Mouse (Mus musculus): Measurements from ENCODE around the gene Tmem267. TPM values are rescaled to one million over a fixed set of nuclear protein-coding genes. Genes with fewer than 3 reads are reported as not detected.
"Not testable (repeated sequence)": the region's sequence is repeated elsewhere in the genome, so short reads cannot be mapped to it uniquely, and the experiment has no call there.

Tmem267 gene
- polyA plus RNA-seq, 1 experiment from 2014 or later, result 4.9 TPM

- no peaks in the 10 kb centered on the region for H3K4me1 ChIP-seq (ENCODE audit: control insufficient read depth, insufficient read depth, low read length)
- H3K27ac ChIP-seq (ENCODE audit: low read length), result no peak overlapping the region
- 92% methylated on average over 2 of the region's 2 CpGs for WGBS
- no peaks in the 10 kb centered on the region for H3K9me3 ChIP-seq (replicated peaks; ENCODE audit: control insufficient read depth, low read length, poor library complexity, severe bottlenecking)
- peaks cover 35% of the 10 kb centered on the region for H3K36me3 ChIP-seq (ENCODE audit: control insufficient read depth, insufficient read depth, low read length)
- no peaks in the 10 kb centered on the region for H3K27me3 ChIP-seq (ENCODE audit: control insufficient read depth, insufficient read depth, low read depth, low read length)
- no peak overlapping the region for H3K9ac ChIP-seq (ENCODE audit: low read depth, low read length)
- no peak for ATAC-seq
- H3K4me3 ChIP-seq (ENCODE audit: low read depth, low read length), result no peak overlapping the region
- no peak overlapping the region for H3K4me2 ChIP-seq (ENCODE audit: low read length)
Measured at GRCm38 (mm10) chr13:119477789-119478188, 10.1 kb upstream of the Tmem267 start.

GRCm38 (mm10) chr13:119487354-119487753, 485 bp upstream of the Tmem267 start:
- 72% methylated on average over 7 of the region's 7 CpGs for WGBS
- Histone ChIP-seq H3K27me3 (ENCODE audit: control insufficient read depth, insufficient read depth, low read depth, low read length) (no peaks in the 10 kb centered on the region), H3K9me3 (replicated peaks; ENCODE audit: control insufficient read depth, low read length, poor library complexity, severe bottlenecking) (peaks cover 9% of the 10 kb centered on the region), H3K4me1 (ENCODE audit: control insufficient read depth, insufficient read depth, low read length) (no peaks in the 10 kb centered on the region), H3K36me3 (ENCODE audit: control insufficient read depth, insufficient read depth, low read length) (peaks cover 25% of the 10 kb centered on the region), H3K27ac (ENCODE audit: low read length) (no peak overlapping the region), H3K4me2 (ENCODE audit: low read length) (peak overlapping the region; percentile 26; the same call in 1 of the 2 replicates), H3K9ac (ENCODE audit: low read depth, low read length) (no peak overlapping the region), H3K4me3 (ENCODE audit: low read depth, low read length) (no peak overlapping the region)
- no peak for ATAC-seq

GRCm38 (mm10) chr13:119492083-119492482, 4.2 kb downstream of the Tmem267 start:
- not testable (repeated sequence) for H3K4me3 ChIP-seq (ENCODE audit: low read depth, low read length); H3K36me3 ChIP-seq (ENCODE audit: control insufficient read depth, insufficient read depth, low read length); H3K27ac ChIP-seq (ENCODE audit: low read length); ATAC-seq; H3K4me1 ChIP-seq (ENCODE audit: control insufficient read depth, insufficient read depth, low read length); H3K4me2 ChIP-seq (ENCODE audit: low read length); H3K27me3 ChIP-seq (ENCODE audit: control insufficient read depth, insufficient read depth, low read depth, low read length); H3K9ac ChIP-seq (ENCODE audit: low read depth, low read length)
- peaks cover 14% of the 10 kb centered on the region for H3K9me3 ChIP-seq (replicated peaks; ENCODE audit: control insufficient read depth, low read length, poor library complexity, severe bottlenecking)
- 93% methylated on average over 10 of the region's 10 CpGs for WGBS

- not testable (repeated sequence) for H3K4me1 ChIP-seq (ENCODE audit: control insufficient read depth, insufficient read depth, low read length); H3K4me2 ChIP-seq (ENCODE audit: low read length); H3K36me3 ChIP-seq (ENCODE audit: control insufficient read depth, insufficient read depth, low read length); H3K27me3 ChIP-seq (ENCODE audit: control insufficient read depth, insufficient read depth, low read depth, low read length); ATAC-seq; H3K27ac ChIP-seq (ENCODE audit: low read length); H3K9ac ChIP-seq (ENCODE audit: low read depth, low read length); H3K4me3 ChIP-seq (ENCODE audit: low read depth, low read length)
- WGBS, result 98% methylated on average over 10 of the region's 22 CpGs
- H3K9me3 ChIP-seq (replicated peaks; ENCODE audit: control insufficient read depth, low read length, poor library complexity, severe bottlenecking), result peaks cover 12% of the 10 kb centered on the region
Measured at GRCm38 (mm10) chr13:119494938-119495337, 7.1 kb downstream of the Tmem267 start.

GRCm38 (mm10) chr13:119596321-119597211, 108.7 kb downstream of the Tmem267 start:
- H3K9me3 ChIP-seq (replicated peaks; ENCODE audit: control insufficient read depth, low read length, poor library complexity, severe bottlenecking); H3K4me3 ChIP-seq (ENCODE audit: low read depth, low read length); H3K4me1 ChIP-seq (ENCODE audit: control insufficient read depth, insufficient read depth, low read length); H3K27me3 ChIP-seq (ENCODE audit: control insufficient read depth, insufficient read depth, low read depth, low read length); H3K27ac ChIP-seq (ENCODE audit: low read length); H3K9ac ChIP-seq (ENCODE audit: low read depth, low read length); H3K36me3 ChIP-seq (ENCODE audit: control insufficient read depth, insufficient read depth, low read length); H3K4me2 ChIP-seq (ENCODE audit: low read length): not testable (repeated sequence)
- WGBS, result 73% methylated on average over 14 of the region's 16 CpGs
- ATAC-seq, result peak; percentile 95

- H3K9ac ChIP-seq (ENCODE audit: low read depth, low read length); H3K9me3 ChIP-seq (replicated peaks; ENCODE audit: control insufficient read depth, low read length, poor library complexity, severe bottlenecking); H3K27me3 ChIP-seq (ENCODE audit: control insufficient read depth, insufficient read depth, low read depth, low read length); H3K4me3 ChIP-seq (ENCODE audit: low read depth, low read length); H3K4me2 ChIP-seq (ENCODE audit: low read length); H3K4me1 ChIP-seq (ENCODE audit: control insufficient read depth, insufficient read depth, low read length); ATAC-seq; H3K27ac ChIP-seq (ENCODE audit: low read length); H3K36me3 ChIP-seq (ENCODE audit: control insufficient read depth, insufficient read depth, low read length): not testable (repeated sequence)
Measured at GRCm38 (mm10) chr13:119598466-119598865, 110.6 kb downstream of the Tmem267 start.

GRCm38 (mm10) chr13:119599066-119599465, 111.2 kb downstream of the Tmem267 start:
- not testable (repeated sequence) for H3K4me3 ChIP-seq (ENCODE audit: low read depth, low read length); H3K4me1 ChIP-seq (ENCODE audit: control insufficient read depth, insufficient read depth, low read length); H3K27me3 ChIP-seq (ENCODE audit: control insufficient read depth, insufficient read depth, low read depth, low read length); H3K4me2 ChIP-seq (ENCODE audit: low read length); H3K36me3 ChIP-seq (ENCODE audit: control insufficient read depth, insufficient read depth, low read length); ATAC-seq; H3K27ac ChIP-seq (ENCODE audit: low read length); H3K9ac ChIP-seq (ENCODE audit: low read depth, low read length)
- WGBS, result 74% methylated on average over 10 of the region's 12 CpGs
- H3K9me3 ChIP-seq (replicated peaks; ENCODE audit: control insufficient read depth, low read length, poor library complexity, severe bottlenecking), result peaks cover 11% of the 10 kb centered on the region

- 74% methylated on average over 2 of the region's 2 CpGs for WGBS
- H3K9ac ChIP-seq (ENCODE audit: low read depth, low read length), result not testable (repeated sequence)
Measured at GRCm38 (mm10) chr13:119599498-119599897, 111.7 kb downstream of the Tmem267 start.

GRCm38 (mm10) chr13:119600166-119600565, 112.3 kb downstream of the Tmem267 start:
- H3K9ac ChIP-seq (ENCODE audit: low read depth, low read length); H3K36me3 ChIP-seq (ENCODE audit: control insufficient read depth, insufficient read depth, low read length); H3K4me3 ChIP-seq (ENCODE audit: low read depth, low read length); H3K4me1 ChIP-seq (ENCODE audit: control insufficient read depth, insufficient read depth, low read length); H3K27me3 ChIP-seq (ENCODE audit: control insufficient read depth, insufficient read depth, low read depth, low read length); H3K4me2 ChIP-seq (ENCODE audit: low read length); H3K27ac ChIP-seq (ENCODE audit: low read length); ATAC-seq: not testable (repeated sequence)
- peaks cover 11% of the 10 kb centered on the region for H3K9me3 ChIP-seq (replicated peaks; ENCODE audit: control insufficient read depth, low read length, poor library complexity, severe bottlenecking)

More at GRCm38 (mm10) chr13:119599498-119599897, 111.7 kb downstream of the Tmem267 start:
- H3K9me3 ChIP-seq (replicated peaks; ENCODE audit: control insufficient read depth, low read length, poor library complexity, severe bottlenecking), result peaks cover 11% of the 10 kb centered on the region
- H3K27me3 ChIP-seq (ENCODE audit: control insufficient read depth, insufficient read depth, low read depth, low read length); H3K27ac ChIP-seq (ENCODE audit: low read length); ATAC-seq; H3K4me1 ChIP-seq (ENCODE audit: control insufficient read depth, insufficient read depth, low read length); H3K4me2 ChIP-seq (ENCODE audit: low read length); H3K4me3 ChIP-seq (ENCODE audit: low read depth, low read length); H3K36me3 ChIP-seq (ENCODE audit: control insufficient read depth, insufficient read depth, low read length): not testable (repeated sequence)
